Mouse (Mus musculus) natural killer cell, adult 2 months (primary cell): ENCODE data around the gene Ccdc88a.
"Not testable (repeated sequence)": the region's sequence is repeated elsewhere in the genome, so short reads cannot be mapped to it uniquely, and the experiment has no call there.

Experiments
- DNase-seq, 2 experiments: peaks; one replicate each; pipeline ENCODE4 v3.0.0; 2022; ENCODE audit warnings: low spot score in 2 of 2

Ccdc88a gene

GRCm38 (mm10) chr11:29448741-29449140 lies 75.3 kb downstream of the Ccdc88a start:
- DNase-seq: no peak

- DNase-seq: no peak
Observed at GRCm38 (mm10) chr11:29474676-29475075, 101.2 kb downstream of the Ccdc88a start.

- no peak for DNase-seq
Observed at GRCm38 (mm10) chr11:29493135-29493534, 119.7 kb downstream of the Ccdc88a start.

DNA sequence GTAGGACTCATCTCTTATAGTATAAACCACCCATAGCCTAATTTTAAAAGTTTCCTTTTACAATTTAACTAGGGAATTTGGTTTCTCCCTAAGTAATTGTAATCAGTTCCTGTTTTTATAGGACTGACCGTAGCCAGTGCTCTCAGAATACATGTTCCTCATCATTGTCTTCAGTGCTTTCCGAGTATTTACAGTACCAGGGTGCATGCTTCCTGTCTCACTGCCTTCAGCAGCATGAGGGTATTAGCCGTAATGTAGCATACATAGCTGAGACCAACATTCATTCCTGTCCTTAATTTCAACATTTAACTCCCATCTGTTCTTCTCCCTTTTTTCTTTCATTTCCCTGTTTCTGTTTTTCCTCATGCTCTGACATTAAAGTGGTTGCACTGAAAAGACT lies 123.5 kb downstream of the Ccdc88a start:
- no peak for DNase-seq

DNA sequence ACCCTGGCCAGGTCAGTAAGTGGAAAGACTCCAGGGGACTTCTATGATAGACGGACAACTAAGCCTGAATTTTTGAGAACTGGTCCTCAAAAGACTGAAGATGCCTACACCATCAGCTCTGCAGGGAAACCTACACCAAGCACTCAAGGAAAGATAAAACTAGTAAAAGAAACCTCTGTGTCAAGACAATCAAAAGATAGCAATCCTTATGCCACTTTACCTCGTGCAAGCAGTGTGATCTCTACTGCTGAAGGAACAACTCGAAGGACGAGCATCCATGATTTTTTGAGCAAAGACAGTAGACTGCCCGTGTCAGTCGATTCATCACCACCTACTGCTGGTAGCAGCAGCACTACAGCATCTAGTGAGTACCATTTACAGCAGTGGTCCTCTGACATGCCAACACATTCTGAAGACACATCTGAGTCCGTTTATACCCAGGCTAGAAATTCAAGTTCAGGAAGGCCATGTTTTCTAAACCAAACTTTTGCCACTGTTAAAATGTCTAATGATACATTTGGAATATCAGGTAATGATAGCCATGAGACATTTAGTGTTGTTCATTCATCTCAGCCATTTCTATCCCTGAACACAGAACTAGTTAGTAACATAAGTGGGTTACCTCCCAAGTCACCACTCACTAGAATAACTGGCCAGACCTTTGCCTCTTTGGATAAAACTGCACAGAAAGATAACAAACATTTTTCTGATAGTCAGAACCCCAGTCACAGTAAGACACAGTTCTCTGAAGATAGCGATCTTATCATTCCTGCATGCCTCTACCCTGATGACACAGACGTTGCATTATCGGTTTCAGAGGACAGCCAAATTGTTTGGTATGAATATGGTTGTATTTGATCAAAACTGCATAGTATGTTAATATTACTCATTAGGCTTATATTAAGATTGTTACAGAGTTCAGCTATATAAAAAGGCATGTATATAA lies 130.8 kb downstream of the Ccdc88a start:
- no peak for DNase-seq

- no peak for DNase-seq
Observed at GRCm38 (mm10) chr11:29504899-29505625, 131.6 kb downstream of the Ccdc88a start.

DNA sequence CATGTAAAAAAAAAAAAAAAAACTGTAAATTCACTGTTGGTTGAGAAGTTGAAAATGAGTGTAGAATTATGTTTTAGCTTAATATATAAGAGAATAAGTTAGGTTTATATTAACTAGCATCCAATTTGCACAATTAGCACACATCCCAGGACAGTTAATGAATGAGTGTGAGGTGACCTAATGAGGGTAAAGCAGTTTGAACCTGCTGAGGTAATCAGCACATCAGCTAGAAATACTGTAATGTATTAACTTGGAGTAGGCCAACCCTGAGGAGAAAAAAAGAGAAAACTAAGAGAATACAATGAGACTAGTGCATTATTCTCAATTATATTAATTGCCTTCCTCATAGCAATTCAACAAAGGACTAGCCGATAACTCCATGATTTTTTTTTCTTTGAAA lies 136.0 kb downstream of the Ccdc88a start:
- no peak for DNase-seq

GRCm38 (mm10) chr11:29512818-29513535 lies 139.5 kb downstream of the Ccdc88a start:
- no peak for DNase-seq

- peak in 1 of 2 experiments; percentile 12 for DNase-seq
Observed at GRCm38 (mm10) chr11:29514325-29514681, 140.8 kb downstream of the Ccdc88a start.

GRCm38 (mm10) chr11:29514682-29515412 lies 141.4 kb downstream of the Ccdc88a start, which contains the start of gene Prorsd1:
Gene Prorsd1 (minus strand): TSS chr11:29515033.
- DNase-seq: peak; percentile 88 to 94

DNA sequence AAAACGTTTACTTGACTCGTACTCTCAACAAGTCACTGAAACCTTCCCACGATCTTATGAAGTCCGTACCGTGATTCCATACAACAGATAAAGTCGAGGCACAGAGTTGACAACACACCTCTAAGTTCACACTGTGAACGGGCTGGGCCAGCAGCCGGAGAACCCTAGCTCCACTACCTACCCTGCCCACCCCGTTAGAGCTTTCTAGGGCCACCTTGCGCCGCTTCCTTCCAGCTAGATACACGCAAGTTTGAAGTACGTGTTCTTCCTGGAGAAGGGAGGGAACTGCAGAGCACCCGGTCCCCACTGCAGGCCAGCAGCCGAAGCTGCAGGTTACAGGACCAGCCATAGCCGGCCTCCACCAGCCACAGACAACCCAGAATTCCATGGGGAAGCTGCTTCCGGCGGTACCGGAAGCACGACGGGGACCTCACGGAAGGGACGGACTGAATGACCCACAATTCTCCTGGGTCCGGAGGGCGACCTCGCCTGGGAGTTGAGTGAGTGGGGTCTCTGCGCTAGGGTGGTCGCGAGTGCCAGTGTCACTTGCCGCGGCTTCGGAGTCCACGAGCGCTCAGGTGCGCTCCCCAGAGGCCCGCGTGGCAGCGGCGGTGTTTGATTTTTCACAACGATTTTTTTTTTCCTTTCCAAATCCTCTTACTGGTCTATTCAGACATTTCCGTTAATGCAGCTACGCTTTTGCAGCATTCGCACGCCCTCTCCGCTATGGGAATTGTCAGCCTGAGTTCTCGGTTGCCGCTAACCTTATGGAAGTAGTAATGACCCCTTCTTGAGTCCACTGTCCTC lies 152.7 kb downstream of the Ccdc88a start, which contains the start of gene Mtif2:
Mtif2 (plus strand) TSS at position 421 of the 807 bp plus-strand sequence.
- DNase-seq: peak; percentile 50 to 56

- DNase-seq: no peak
Observed at GRCm38 (mm10) chr11:29538201-29538600, 164.7 kb downstream of the Ccdc88a start.

DNA sequence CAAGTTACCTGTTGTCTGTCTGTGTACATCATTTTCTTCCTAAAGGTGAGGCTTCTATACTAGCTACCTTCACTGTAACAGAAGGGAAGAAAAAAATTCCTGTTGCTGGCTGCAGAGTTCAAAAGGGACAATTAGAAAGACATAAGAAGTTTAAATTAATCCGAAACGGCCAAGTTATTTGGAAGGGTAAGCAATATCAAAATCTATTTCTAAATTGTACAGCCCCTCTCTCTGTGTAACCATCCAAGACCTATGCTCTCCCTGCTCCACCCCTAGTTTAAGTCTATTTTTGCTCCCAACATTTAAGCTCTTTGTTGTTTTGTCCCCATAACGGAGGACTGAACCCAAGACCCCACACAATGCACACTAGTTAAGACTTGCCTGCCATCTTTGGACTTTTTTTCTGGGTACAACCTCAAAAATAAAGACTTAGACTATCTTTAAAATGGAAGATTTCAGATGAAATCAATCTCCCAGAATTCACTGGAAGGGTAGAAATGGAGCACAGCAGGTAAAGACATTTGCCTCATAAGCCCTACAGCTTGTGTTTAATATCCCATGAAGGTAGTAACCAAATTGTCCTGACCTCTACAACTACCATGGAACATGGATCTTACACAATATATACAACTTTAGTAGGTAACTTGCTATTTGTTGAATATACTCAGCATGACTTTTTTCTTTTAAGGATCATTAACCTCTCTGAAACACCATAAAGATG lies 170.9 kb downstream of the Ccdc88a start:
- DNase-seq: no peak

- not testable (repeated sequence) for DNase-seq
Observed at GRCm38 (mm10) chr11:29545150-29545752, 171.8 kb downstream of the Ccdc88a start.

DNA sequence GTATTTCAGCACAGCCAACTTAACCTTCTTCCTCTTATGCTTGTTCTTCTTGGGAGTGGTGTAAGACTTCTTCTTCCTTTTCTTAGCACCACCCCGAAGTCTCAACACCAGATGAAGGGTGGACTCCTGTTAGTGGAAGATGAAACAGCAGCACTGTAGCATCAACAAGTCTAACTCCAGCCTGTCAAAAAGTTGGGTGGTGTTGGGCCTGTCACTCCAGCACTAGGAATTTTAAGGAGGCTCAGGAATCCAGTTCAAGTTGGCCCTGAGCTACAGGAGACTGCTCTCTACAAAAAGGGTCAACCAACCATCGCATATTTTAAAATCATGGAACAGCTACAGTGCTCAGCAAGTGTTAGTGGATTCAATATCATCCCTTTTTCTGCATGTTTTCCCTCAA lies 172.8 kb downstream of the Ccdc88a start:
- DNase-seq: not testable (repeated sequence)

DNA sequence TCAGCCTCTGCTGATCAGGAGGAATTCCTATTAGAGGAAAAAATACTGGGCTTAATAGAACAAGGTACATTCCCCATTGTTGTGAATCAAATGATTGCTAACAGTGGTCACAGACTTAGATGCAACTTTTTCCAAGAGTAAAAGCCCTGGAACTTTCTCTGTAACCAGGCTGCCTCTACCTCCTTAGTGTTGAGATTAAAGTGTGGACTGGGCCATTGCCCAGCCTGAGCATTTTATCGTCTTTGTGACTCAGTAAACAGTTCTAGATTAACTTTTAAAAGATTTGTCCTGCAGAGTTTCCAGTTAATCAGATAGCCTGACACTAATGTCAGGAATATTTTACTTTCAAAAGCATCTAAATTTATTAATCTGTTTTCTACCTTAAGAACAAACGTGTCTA lies 173.3 kb downstream of the Ccdc88a start:
- no peak for DNase-seq

DNA sequence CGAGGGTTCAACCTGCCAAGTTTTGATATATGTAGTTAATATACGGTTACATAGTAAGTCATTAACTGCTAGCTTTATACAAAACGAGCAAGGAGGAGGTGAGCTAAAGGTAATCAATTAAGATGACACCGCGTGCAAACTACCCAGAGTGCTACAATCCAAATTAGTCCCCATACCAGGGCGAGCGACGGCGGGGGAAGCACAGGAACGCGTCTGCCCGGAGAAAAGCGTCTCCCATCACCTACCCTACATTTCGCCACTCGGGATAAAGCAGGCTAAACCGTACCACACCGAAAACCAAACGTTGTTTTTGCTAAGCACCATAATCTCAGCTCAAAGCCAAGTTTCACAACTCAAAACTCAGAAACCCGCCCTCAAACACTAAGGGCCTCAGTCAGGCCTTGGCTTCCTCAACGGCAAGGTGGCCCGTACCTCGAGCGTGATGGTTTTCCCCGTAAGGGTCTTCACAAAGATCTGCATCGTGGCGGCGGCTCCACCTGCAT lies 173.8 kb downstream of the Ccdc88a start:
- no peak for DNase-seq

DNA sequence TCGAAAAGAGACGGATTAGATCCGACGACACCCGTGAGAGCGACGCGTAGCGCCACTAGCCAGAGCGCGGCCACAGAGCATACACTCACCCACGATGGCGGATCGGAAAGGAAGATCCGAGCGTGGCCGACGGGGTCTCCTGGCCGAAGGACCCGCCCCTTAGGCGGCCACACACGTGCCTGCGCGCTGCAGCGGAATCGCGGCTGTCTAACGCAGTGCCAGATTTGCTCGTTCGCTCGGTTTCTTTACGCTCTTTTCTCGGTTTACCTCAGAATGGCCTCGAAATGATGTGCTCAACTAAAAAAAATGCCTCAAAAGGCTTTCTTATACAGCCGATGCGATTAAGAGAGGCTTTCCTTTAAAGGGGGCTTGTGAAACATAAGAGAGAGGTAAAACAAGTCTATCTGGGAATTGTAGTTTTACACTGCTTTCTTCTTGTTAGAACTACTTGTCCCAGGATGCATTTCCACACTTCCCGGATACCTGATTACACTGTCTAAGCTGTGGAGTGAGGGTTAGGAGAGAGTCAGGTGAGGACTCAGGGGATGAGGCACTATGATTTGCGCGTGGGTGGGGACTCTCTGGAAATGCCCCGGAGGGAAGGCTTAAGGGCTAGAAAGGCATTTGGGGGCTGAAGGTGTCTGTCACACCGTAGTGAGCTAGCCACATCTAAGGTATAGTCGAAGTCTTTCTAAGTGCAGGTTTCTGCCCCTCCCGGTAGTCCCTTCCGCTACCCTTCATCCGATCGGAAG lies 174.5 kb downstream of the Ccdc88a start, which contains the start of the genes Clhc1 and Rps27a:
Clhc1 (plus strand) TSS at position 199 of the 752 bp plus-strand sequence.
Rps27a (minus strand) TSS at position 358 of the 752 bp plus-strand sequence.
- peak; percentile 93 to 94 for DNase-seq
